Mouse (Mus musculus) right cerebral cortex, postnatal 14 days (tissue): ENCODE measurements at regions not wholly inside any gene's neighbourhood (a gene's known extent, or its start where the extent isn't known, plus 50 kb on each side); places are given as distances from the start of the nearest gene placed in this dataset.

ENCODE experiments used
- DNase-seq: peaks from one replicate; pipeline ENCODE4 v3.0.0; 2022

DNA sequence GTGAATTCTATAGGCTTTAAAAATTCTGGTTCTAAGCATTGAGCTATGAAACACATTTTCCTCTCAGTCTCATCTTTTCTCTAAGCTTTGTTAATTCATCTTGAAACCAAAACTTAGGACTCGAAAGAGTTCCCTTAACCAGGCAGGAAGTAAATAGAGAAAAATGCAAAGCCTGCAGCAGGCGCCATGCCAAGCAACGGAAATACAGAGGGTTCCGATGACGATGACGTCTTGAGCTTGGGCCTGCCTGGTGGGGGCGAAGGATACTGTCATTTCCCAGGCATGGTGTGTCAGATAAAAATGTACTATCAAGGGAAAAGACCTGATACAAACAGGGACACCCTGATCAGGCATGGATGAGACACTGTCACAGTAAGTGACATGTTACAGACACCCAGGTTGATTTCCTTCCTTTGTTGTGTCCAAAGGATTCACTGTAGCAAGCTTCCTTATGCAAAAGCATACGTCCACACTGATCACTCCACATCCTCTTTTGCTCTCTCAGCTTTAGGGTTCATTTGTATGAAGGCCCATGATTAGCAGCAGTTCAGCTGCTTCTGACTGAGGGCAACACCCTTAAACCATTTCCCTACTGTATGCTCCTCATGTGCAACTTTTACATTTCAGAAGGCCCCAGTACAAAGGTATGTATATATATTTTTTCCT, 135.0 kb downstream of the Cemip2 start:
- DNase-seq, result no peak

DNA sequence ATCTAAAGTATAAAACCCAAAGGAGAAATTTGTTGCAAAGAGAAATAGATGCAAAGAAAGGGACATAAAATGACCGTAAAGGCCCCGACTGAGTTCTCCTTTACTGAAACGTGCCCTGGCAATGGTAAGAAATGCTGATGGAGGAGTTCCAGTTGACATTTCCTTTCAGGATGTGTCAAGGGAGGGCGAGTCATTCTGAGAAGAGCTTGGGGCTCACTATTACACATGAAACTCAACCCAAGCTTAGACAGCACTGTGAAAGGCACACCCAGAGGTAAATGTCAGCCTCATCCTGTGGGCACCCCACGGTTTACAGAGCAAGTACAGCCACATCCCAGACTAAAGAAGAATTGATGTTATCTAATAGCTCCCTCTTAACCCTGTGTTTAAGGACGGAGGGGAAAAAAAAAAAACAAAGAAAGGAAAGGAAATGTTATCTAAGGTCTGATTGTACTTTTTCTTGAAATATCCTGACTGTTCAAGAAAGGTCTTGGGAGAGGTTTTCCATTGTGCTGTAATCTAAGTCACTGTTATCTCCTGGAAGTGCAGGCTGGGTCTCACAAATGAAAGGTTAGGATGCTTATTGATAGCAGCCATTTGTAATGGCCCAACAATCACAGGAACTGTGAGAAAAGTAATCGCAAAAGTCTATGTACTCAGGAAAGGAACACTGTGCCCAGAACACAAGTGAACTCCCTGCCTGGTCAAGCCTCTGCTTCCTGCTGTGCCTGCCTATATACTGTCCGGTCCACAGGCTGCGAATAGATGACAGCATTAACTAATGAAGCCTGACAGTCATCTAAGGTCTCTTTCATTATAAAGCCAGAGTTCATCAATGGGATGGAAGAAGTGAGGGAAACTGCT, 135.8 kb downstream of the Cemip2 start:
- no peak for DNase-seq

DNA sequence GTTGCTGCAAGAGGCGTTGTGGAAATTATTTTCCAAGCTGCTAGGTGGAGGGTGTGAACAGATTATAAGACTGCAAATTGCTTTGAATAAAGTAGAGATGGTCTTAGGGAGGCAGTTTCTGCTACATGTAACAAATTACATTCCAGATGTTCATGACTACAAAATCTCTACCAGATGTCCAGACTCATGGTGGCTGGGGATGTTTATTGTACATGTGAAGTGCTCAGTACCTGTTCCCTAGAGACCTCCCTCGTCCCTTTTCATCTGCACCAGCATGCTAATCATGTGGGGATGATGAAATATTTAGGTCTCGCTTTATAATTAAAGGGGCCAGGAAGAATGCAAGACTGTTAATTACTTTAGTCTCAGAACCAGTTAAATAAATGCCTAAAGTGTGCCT, 136.5 kb downstream of the Cemip2 start:
- no peak for DNase-seq

DNA sequence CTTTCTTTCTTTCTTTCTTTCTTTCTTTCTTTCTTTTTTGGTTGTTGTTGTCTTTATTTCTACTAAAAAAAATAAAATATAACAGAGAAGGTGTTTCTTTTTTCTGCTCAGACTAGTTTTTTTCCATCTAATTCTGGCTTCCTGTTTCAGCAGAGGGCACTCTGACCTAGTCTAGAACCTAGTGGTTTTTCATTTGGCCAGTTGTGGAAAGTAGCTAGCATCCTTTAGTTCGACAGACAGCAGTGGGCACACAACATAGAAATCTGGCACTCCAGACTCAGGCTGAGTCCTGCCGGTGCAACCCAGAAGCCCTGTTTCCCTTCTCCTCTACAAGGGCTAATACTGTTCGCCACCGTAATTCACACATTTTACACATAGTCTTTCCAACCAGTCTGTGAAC, 140.0 kb downstream of the Cemip2 start:
- no peak for DNase-seq

DNA sequence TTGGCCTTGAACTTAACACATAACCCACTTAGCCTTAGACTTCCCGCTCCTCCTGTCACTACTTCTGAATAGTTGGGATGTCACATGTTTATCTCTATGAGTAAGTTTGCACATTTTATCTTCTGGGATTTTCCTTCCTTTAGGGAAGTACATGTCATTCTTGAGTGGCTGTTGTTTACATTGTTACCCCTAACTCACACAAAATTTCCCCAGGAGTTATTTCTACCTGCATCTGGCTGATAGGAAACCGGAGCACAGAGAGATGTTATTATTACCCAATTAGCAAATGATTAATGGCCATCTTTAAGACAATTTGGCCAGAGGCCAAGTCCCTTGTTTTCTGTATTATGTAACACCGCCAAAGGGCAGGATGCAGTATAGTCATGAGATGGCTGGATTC, 140.9 kb downstream of the Cemip2 start:
- no peak for DNase-seq

DNA sequence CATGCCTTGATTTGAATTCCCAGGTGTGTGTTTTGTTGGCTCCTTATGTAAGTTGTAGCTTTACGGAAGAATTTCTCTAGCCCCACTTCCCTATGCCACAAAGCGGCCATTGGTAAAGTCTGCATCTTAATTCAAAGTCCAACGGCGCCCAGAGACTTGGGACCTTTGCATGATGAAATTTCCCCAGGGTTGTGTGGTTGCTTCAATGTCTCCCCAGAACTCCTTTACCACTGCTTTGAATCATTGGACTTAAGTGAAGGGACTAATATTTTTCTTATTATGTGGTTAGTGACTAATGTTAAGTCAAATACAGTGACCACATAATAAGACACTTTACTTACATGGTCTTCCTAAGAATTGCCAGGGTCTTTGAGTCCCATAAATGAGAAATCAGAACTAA, 162.0 kb downstream of the Cemip2 start:
- DNase-seq, result no peak

DNA sequence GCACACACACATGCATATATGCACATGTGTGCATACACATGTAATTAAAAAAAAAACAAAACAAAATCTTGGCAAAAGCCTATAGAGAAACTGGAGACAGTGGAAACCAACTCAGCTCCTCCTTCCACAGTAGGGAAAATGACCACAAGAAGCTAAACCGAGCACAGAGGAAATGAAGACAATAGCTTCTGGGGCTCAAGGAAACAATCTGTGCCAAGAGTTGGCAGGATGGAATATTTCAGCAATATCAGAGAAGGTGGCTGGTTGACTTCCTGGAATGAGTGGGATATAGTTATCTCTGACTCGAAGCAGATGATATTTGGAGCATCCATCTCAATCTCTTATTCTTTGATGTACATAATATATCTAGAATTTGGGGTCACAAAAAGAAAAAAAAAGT, 163.6 kb downstream of the Cemip2 start:
- no peak for DNase-seq

DNA sequence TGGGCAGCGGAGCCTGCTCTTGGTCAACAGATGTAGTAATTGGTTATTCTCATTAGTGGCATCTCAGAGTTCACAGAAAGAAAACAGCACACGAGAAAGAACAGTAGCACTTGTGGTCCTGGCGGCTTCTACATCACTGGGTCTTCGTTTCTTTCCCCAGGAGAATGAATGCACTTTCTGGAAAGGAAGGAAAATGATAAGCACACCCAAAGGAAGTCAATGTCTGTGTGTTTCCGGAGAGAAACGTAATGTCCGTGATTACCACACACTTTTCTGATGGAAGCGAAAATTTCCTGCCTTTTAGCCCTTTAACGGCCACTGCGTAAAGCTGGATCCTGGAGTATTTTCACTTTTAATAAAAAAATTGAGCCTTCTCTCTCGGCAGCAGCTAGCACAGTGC, 164.1 kb downstream of the Cemip2 start:
- DNase-seq, result no peak

DNA sequence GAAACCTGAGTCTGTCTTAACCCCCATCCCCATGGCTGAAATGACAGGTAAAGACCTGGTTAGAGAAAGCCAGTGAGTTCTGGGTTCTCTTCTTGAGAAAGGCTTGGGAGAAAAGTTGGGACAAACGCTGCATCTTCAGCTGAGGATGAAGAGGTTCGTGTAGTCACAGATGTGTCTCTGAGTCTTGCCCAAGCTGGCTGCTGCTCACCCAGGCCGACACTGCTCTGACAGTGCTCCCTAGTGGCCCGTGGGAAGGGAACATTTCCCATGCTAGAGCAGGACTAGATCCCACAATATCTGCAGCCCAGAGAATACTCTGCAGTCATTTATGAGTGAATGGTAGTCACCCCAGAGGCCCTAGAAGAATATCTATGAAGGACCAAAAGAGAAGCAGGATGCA, 165.3 kb downstream of the Cemip2 start:
- DNase-seq, result peak; percentile 6

DNA sequence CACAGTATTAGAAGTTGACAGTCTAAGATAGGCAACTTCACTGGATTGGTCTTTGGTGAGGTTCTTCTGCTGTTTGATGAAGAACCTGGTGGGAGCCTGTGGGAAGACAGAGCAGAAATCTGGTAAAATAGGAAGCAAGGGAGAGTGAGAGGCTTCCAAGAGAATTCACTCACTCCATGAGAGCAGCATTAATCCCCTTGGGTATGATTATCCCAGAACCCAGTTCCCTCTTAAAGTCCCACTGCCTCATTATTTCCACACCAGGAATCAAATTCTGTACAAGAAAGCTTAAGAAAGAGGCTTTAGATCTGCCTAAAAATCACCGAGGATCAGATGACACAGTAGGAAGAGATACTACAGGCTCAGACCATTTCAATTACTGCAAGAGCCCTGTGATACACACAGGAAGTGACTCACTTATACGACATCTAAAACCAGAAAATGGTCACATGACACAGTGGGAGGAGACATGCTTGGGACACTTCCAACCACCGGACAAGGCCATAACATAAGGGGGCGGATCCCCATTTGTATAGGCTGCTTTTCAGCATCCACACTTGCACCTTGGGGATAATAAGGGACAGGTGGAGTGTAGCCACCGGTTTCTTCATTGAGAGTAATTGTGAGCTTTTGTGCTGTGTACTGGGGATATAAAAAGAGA, 168.2 kb downstream of the Cemip2 start:
- no peak for DNase-seq

DNA sequence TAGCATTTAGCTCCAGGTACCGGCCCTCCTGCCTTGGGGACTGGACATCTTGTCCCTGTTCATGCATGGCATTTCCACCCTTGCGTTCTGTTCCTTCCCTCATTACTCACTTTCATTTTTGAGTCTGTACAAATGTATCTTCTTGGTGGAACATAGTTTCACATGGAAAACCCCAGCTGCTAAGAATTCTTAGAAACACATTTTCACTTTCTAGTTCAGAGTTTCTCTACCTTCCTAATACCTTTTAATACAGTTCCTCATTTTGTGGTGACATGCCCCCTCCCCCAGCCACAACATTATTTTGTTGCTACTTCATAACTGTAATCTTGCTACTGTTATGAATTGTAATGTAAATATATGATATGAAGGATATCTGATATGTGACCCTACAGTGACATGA, 169.9 kb downstream of the Cemip2 start:
- DNase-seq, result no peak

DNA sequence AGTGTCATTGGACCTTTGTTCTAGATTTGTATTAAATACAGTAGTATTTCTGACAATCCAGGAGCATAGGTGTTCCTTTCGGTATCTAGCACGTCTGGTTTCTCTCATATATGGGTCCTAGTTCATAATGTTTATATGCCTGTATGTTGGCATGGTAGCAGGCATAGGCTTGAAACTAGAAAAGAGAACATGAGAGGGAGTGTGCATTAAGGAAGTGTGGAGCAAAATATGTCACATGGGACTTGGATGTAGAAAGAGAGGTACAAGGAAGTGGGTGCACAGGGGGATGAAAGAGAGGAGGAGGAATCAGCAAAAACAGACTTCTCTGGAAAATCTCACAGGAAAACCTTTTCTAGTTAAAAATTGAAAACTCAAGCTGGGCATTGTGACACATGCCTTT, 176.2 kb upstream of the Trpm3 start:
- DNase-seq, result no peak

DNA sequence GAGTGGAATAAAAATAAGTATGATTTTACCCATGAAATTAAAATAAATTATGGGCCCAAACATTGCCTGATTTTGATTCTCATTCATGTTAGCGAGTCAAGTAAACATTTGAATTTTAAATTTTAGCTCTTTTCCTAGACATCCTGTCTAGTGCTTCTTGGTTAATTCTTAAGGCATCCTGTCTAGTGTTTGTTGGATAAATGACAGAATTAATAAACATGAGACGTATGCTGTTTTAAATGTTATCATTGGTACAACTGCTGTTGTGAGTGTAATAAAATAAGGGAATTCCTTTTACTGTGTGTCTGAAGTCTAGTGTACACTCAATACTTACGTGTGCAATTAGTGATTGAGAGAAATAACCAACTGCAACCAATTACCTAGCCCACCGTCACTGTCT, 149.0 kb upstream of the Trpm3 start:
- DNase-seq, result no peak

DNA sequence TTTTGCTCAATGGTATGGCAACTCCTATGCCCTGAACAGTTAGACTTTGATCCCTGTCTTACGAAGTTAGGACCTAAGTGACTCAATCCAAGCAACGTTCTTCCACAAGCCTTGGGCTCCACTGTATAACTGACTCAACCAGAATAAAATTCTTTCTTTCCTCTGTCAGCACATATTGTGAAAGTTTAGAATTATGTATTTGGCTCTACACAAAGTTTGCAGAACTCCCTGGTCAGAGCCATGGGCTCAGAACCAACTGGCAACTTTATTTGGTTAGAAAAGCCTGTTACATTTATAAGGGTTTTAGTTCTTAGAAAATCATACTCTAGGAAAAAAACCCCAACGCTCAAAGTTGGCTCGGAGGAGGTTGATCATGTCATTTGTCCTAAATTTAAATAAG, 147.9 kb upstream of the Trpm3 start:
- DNase-seq, result no peak

DNA sequence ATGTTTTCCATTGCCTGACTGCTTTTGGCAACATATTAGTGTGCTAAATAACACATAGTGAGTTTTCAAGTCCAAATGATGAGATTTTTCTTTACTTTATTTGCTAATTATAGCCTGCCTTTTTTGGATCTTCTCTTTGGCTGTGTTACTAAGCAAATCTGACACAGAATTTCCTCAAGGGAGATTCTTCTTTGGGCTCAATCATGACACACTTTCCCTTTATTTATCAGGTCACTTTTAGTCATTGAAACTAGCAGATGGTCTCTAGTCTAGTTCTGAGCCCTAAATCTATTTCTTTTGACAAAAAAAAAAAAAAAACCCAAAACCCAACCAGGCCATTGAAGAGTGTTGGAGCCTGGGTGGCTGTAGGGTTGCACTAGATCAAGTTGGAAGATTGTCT, 147.4 kb upstream of the Trpm3 start:
- DNase-seq, result no peak

DNA sequence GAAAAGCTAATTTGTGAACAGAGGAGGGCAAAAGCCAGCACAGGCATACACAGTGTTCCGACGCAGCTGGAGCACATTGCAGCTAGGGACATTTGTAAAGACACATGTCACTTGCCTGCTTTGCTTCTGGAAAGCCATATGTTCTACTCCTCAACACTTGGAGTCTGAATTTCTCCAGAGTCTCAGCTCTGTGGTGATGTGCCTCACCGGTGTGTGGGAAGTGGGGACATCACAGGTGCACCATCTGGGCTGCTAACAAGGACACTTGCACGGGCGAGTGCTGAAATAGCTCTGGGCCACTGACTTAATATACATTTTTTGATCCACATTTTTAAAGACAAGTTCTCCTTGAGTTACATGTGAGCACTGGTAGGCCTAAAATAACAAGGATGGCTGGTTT, 139.2 kb upstream of the Trpm3 start:
- no peak for DNase-seq

DNA sequence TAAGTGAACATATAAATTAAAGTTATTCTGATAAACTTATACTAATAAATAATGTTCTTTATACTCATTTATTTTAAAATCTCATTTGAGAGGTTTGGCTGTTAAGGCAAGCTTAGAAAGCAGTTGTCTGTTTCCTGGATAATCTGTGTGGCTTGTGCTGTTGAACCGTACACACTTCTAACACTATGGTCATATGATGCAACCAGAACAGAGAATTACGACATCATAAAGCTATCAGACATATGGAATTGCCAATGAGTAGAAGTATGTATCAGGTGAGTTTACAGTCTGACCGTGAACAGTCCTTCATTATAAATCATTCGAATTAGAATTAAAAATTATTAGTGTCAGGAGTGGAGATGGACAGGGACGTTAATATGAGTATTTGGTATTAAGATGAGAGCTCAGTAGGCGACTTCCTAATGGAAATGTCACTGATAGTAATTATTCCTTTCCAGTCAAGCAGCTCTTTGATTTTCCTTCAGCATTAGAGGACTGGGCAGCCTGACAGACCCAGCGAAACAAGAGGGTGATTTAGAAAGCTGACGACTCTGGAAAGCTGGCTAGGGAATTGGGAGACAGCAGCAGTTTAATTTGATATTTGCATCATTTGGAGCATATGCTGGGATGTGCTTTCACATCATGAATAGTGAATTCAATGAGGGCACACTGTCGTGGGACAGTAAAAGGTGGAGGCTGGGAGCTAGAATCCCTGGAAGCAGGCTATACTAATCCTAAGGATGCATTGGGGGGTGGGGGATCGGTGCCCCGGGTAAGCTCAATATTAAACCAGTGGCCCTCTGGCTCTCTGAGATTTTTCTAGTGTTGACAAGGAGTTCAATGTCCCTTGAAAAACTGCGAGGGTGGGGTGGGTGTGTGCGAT, 130.6 kb upstream of the Trpm3 start:
- DNase-seq, result no peak

DNA sequence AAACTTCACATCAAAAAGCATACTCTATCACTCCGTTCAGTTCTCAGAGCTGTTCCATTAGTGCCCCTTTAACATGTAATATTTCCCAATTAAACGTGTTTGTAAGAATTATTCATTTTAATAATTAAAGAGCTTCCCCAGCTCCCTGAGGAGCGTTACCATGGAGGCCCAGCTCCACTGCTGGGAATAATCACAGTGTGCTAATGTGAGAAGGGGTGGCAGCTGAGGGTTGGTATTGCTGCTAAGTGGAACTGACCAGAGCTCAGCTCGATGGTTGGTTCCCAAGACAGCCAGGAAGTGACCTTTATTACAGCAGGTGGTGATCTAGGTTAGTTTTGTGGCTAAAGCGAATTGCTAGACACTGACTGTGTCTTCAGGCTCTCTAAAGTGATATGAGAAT, 128.6 kb upstream of the Trpm3 start:
- no peak for DNase-seq

DNA sequence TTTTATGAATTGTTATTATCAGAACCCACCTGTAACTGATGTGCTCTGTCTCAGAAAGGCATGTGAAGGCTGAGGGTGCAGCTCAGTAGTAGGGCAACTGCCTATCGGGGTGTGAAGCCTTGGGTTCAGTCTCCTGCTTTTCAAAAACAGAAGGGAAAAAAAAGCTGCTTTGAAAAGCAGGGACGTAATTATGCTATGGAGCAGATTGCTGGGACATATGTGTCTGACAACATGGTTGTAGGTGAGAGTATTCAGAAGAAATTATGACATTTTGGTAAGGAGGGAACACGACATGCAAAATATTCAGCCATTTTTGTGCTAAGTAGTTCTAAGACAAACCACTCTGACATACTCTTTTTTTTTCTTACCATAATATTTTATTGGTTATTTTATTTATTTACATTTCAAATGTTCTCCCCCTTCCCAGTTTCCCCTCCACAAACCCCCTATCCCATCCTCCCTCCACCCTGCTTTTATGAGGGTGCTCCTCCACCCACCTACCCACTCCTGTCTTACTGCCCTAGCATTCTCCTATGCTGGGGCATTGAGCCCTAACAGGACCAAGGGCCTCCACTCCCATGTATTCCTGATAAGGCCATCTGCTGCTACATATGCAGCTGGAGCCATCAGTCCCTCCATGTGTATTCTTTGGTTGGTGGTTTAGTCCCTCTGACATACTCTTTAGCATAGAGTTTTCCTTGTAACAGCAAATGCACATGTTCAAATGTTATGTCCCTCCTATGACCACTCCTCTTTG, 122.8 kb upstream of the Trpm3 start:
- no peak for DNase-seq

DNA sequence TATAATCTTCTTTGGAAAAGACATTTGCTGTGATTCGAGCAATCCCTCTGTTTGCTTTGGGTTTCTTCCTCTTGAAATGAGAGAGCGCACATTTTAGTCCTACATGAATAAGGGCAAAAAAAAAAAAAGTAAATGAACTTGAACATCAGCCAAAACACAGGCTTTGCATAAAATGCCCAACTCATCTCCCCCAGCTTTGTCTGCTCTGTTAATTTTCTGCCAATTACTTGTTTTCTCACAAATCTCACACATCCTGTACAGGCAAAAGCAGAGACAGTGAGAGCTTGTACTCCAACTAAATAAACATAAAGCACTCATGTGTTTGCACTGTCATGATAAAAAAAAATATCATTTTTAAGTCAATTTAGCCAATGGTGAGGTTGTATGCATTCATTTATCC, 121.4 kb upstream of the Trpm3 start:
- DNase-seq, result no peak

DNA sequence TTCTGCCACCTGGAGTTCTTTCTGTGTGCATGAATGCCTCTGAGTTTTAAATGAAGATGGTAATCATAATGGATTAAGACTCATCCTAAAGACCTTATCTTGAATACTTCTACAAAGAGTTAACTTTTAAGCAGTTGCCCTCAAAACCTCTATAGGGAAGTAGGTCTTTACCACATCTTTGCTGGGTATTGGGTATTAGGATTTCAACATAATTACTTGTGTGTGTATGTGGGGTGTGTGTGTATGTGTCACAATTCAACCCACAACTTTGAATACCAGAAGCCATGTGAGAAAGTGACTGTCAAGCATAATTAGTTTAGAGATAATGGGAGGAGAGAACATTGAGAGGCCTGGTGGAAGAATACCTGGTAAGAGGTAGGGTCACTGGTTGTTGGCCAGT, 111.3 kb upstream of the Trpm3 start:
- no peak for DNase-seq

DNA sequence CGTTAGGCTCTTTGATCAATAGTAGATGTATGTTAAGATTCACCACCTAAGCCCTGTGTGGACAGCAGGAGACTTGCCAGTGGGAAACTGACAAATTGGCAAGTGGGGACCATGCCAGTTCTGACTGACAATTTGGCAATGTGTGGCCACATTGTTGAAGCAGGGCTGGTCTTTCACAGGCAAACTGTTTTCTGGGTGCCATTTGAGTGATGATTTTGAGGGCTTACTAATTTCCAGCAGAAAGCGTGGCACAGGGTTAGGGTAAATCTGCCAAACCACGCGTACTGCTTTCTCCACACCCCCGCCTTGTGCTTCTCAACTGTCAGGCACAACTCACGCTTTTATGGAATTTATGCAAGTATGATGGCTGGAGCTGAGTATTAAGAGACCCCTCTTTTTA, 91.2 kb upstream of the Trpm3 start:
- no peak for DNase-seq
